Mouse (Mus musculus): ENCODE results near the gene Creb3. TPM values are rescaled to one million over a fixed set of nuclear protein-coding genes. Genes with fewer than 3 reads are reported as not detected.
"Not testable (repeated sequence)": the region's sequence is repeated elsewhere in the genome, so short reads cannot be mapped to it uniquely, and the experiment has no call there.

Gene Creb3
- polyA plus RNA-seq, 1 experiment from 2014 or later, result 20.6 TPM

DNA sequence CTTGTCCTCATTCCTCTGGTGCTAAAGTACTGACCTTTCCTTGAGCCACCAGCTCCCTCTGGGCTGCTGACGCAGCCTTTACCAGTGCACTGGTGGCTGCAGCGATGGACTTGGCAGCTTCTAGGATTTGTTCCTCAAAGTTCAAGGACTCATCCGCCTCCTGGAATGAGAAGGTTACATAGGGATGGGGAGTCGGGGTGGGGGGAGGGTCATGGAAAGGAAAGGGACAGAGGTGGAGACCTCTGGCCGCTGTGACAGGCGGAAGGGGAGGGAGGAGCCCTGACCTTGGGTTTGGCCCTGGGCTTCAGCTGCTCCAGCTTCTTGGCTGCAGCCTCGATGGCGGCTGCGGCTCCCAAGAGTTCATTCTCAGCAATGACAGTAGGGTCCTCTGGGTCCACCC is 28.9 kb upstream of the Creb3 start:
- Histone ChIP-seq H3K36me3 (peaks cover 79% of the 10 kb centered on the region), H3K9me3 (replicated peaks) (no peaks in the 10 kb centered on the region), H3K27ac (no peak overlapping the region), H3K4me3 (replicated peaks) (no peak overlapping the region), H3K4me2 (no peak overlapping the region), H3K27me3 (no peaks in the 10 kb centered on the region), H3K4me1 (replicated peaks) (peaks cover 12% of the 10 kb centered on the region), H3K9ac (no peak overlapping the region)
- ATAC-seq (ENCODE audit: low read depth) (no peak), DNase-seq (no peak)
- WGBS (ENCODE audit: insufficient replicate concordance), result 88% methylated on average over 9 of the region's 9 CpGs

DNA sequence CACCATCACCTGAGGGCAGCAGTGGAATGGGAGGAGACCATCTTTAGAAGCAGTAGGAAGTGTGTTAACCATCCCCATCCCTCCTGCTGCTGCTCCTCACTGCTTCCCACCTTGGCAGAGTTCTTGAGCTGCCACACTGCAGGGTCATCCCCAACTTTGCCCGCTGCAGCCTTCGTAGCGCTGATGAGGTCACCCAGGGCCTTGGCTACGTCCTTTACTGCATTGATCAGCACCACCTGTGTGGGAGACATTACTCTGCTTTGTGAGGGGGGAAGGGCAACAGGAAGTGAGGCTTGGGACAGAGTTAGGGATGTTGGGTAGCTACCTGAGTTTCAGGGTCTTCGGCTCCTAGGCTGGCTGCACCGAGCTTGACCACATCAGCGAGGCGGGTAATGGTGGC is 26.5 kb upstream of the Creb3 start:
- no peak for DNase-seq
- 0 out of 2 replicates have a peak, but pooled peaks cover 4% of the 10 kb centered on the region for H3K4me1 ChIP-seq (replicated peaks)
- no peak overlapping the region for H3K9ac ChIP-seq
- H3K4me3 ChIP-seq (replicated peaks), result no peak overlapping the region
- H3K27me3 ChIP-seq, result no peaks in the 10 kb centered on the region
- WGBS (ENCODE audit: insufficient replicate concordance), result 91% methylated on average over 8 of the region's 8 CpGs
- ATAC-seq (ENCODE audit: low read depth), result no peak
- H3K36me3 ChIP-seq, result peaks cover 100% of the 10 kb centered on the region
- no peak overlapping the region for H3K27ac ChIP-seq
- H3K9me3 ChIP-seq (replicated peaks), result no peaks in the 10 kb centered on the region
- H3K4me2 ChIP-seq, result no peak overlapping the region

DNA sequence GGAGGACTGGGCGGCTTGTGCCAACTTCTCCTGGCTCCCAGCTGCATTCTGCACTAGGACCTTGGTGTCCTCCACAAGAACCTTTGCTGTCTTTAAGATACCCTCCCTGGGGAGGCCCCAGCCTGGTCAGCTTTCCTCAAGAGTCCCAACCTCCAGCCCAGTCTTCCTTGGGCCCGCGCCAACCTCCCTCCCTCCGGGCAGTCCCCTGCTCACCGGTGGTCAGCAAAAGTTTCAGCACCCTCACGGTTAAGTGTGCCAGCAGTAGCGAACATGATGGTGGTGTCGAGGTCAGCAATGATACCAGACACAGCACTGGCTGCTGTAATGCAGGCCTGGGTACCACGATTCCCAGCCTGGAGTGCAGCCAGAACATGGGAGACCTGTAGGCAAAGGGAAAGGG is 26.1 kb upstream of the Creb3 start:
- no peak overlapping the region for H3K27ac ChIP-seq
- no peak overlapping the region for H3K4me3 ChIP-seq (replicated peaks)
- H3K36me3 ChIP-seq, result peaks cover 100% of the 10 kb centered on the region
- H3K9ac ChIP-seq, result no peak overlapping the region
- H3K4me1 ChIP-seq (replicated peaks), result 0 out of 2 replicates have a peak, but pooled peaks cover under 1% of the 10 kb centered on the region
- no peak for ATAC-seq (ENCODE audit: low read depth)
- no peaks in the 10 kb centered on the region for H3K27me3 ChIP-seq
- 89% methylated on average over 9 of the region's 9 CpGs for WGBS (ENCODE audit: insufficient replicate concordance)
- H3K4me2 ChIP-seq, result no peak overlapping the region
- H3K9me3 ChIP-seq (replicated peaks), result no peaks in the 10 kb centered on the region
- DNase-seq, result no peak

DNA sequence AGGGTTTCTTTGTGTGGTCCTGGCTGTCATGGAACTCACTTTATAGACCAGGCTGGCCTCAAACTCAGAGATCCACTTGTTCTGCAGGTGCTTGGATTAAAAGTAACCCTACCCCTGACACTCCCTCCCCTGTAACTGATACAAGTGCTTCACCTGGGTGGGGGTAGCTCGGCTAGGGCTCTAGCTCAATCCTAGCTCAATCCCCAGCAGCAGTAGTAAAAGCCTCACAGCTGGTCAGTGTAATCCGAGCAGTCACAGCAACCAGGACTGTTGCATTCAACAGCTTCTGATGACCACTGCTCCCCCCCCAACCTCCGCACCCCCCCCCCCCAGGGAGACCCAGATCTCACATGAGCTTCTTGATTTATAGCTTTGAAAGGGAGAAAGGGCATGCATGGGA is 20.1 kb upstream of the Creb3 start:
- Histone ChIP-seq H3K9ac (no peak overlapping the region), H3K4me2 (no peak overlapping the region), H3K36me3 (peaks cover 100% of the 10 kb centered on the region), H3K4me1 (replicated peaks) (no peaks in the 10 kb centered on the region), H3K27me3 (no peaks in the 10 kb centered on the region), H3K4me3 (replicated peaks) (no peak overlapping the region), H3K9me3 (replicated peaks) (no peaks in the 10 kb centered on the region), H3K27ac (no peak overlapping the region)
- no peak for ATAC-seq (ENCODE audit: low read depth)
- WGBS (ENCODE audit: insufficient replicate concordance), result 91% methylated on average over 2 of the region's 3 CpGs
- DNase-seq, result no peak

DNA sequence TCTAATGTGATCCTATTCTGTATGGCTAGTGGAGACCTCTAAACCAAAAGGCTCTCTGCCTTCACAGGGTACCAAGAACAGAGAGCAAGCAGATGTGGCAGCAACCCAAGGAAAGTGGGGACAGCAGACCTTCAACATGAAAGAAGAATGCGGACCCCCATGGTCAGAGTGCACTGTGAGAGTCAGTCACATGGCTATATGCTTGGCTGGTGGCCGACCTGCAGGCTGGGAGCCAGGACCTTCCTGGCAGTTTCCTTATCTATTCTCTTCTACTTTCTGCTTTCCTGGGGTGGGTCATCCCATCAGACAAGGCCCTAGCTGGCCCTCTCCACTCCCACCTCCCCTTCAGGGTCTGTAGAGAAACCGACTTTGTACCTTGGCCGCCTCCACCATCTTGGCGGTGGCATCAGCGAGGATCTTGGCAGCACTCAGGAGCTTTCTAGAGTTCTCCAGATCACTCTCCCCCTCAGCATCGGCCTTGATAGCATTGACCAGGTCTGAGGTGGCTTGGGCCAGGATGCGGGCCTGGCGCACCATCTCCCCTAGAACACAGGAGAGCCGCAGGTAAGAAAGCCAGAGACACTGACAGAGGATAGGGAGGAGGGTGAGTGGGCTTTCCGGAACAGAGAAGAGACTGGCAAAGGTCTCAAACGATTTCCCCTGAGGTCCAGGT is 15.6 kb upstream of the Creb3 start:
- DNase-seq (no peak), ATAC-seq (ENCODE audit: low read depth) (no peak)
- H3K27me3 ChIP-seq, result no peaks in the 10 kb centered on the region
- no peak overlapping the region for H3K4me2 ChIP-seq
- no peaks in the 10 kb centered on the region for H3K9me3 ChIP-seq (replicated peaks)
- no peak overlapping the region for H3K4me3 ChIP-seq (replicated peaks)
- no peak overlapping the region for H3K27ac ChIP-seq
- no peak overlapping the region for H3K9ac ChIP-seq
- peaks cover 100% of the 10 kb centered on the region for H3K36me3 ChIP-seq
- 88% methylated on average over 12 of the region's 12 CpGs for WGBS (ENCODE audit: insufficient replicate concordance)
- no peaks in the 10 kb centered on the region for H3K4me1 ChIP-seq (replicated peaks)

DNA sequence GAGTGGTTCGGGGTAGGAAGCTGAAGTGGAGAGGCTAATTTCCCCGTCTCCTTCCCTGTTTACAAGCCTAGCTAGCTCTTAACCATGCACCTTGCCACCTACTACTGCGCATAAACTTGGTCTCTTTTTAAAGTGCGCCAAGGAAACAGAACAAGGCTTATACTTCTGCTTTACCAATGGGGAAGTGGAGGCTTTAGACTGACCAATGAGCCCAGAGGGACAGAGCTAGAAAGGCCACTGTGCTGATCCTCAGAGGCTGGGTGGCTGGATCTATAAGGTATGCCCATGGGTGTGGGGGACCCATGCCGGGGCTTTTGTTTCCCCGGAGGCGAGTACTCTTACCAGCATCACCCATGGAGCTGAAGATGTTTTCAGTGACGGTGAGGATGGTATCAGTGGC is 15.0 kb upstream of the Creb3 start:
- Histone ChIP-seq H3K9ac (no peak overlapping the region), H3K9me3 (replicated peaks) (peaks cover 2% of the 10 kb centered on the region; the same call in 1 of the 2 replicates), H3K4me1 (replicated peaks) (no peaks in the 10 kb centered on the region), H3K36me3 (peaks cover 100% of the 10 kb centered on the region), H3K27me3 (no peaks in the 10 kb centered on the region), H3K27ac (no peak overlapping the region), H3K4me2 (no peak overlapping the region), H3K4me3 (replicated peaks) (no peak overlapping the region)
- DNase-seq, result no peak
- ATAC-seq (ENCODE audit: low read depth), result no peak
- 82% methylated on average over 8 of the region's 8 CpGs for WGBS (ENCODE audit: insufficient replicate concordance)

DNA sequence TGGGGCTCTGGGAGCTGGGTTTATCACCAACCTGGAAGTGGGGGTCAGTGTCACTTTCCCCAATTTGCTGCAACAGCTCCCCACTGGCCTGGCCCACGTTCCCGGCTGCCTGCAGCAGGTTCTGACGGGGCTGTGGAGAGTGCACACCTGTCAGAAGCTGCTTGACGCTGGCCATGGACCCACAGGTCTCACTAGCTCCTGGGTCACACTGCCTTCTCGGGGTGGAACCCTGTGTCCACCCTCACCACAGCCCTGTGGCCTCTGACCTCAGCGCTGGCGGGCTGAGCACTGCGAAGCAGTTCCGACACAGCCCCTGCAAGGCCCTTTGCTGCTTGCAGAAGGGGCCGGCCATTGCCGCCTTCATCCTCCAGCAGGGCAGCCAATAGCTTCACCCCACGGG is 13.1 kb upstream of the Creb3 start:
- H3K4me1 ChIP-seq (replicated peaks), result no peaks in the 10 kb centered on the region
- H3K4me2 ChIP-seq, result no peak overlapping the region
- 92% methylated on average over 12 of the region's 12 CpGs for WGBS (ENCODE audit: insufficient replicate concordance)
- ATAC-seq (ENCODE audit: low read depth), result no peak
- no peak overlapping the region for H3K27ac ChIP-seq
- no peak overlapping the region for H3K9ac ChIP-seq
- H3K27me3 ChIP-seq, result no peaks in the 10 kb centered on the region
- H3K9me3 ChIP-seq (replicated peaks), result peaks cover 5% of the 10 kb centered on the region
- no peak for DNase-seq
- H3K36me3 ChIP-seq, result peaks cover 100% of the 10 kb centered on the region
- no peak overlapping the region for H3K4me3 ChIP-seq (replicated peaks)

DNA sequence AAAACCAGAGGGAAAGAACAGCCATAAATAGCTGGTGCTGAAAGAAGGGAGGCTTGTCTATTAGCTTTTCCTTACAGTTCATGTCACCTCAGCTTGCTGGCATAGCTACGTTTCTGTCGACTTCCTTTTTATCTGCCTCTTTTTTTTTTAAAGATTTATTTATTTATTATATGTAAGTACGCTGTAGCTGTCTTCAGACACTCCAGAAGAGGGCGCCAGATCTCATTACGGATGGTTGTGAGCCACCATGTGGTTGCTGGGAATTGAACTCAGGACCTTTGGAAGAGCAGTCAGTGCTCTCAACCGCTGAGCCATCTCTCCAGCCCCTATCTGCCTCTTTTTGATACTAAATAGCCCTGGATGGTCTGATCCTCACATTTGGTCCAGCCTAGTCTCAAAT is 10.3 kb upstream of the Creb3 start:
- H3K4me2 ChIP-seq; H3K27ac ChIP-seq; ATAC-seq (ENCODE audit: low read depth); H3K4me3 ChIP-seq (replicated peaks); H3K4me1 ChIP-seq (replicated peaks); H3K27me3 ChIP-seq; DNase-seq; H3K9me3 ChIP-seq (replicated peaks); H3K9ac ChIP-seq: not testable (repeated sequence)
- peaks cover 100% of the 10 kb centered on the region for H3K36me3 ChIP-seq
- 81% methylated on average over 6 of the region's 6 CpGs for WGBS (ENCODE audit: insufficient replicate concordance)

DNA sequence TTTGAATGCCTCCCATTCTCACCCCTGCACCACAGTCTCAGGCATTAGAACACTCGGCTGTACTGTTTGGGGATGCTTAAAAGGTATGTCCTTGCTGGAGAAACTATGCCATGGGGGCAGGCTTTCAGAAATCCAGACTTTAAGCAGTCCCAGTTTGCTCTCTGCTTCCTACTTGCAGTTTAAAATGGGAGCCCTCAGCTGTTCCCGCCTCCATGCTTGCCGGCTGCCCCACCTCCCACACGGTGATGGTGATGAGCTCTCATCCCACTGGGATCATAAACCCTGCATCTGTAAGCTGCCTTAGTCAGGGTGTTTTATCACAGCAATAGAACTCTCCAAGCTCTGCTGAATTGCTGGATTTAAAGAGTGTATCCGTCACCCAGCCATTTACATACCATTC is 9.7 kb upstream of the Creb3 start:
- H3K4me3 ChIP-seq (replicated peaks), result no peak overlapping the region
- H3K36me3 ChIP-seq, result peaks cover 100% of the 10 kb centered on the region
- 94% methylated on average over 5 of the region's 5 CpGs for WGBS (ENCODE audit: insufficient replicate concordance)
- no peak overlapping the region for H3K9ac ChIP-seq
- H3K4me1 ChIP-seq (replicated peaks), result peaks cover 10% of the 10 kb centered on the region
- DNase-seq, result no peak
- H3K27me3 ChIP-seq, result no peaks in the 10 kb centered on the region
- no peak overlapping the region for H3K27ac ChIP-seq
- H3K4me2 ChIP-seq, result no peak overlapping the region
- peaks cover 5% of the 10 kb centered on the region for H3K9me3 ChIP-seq (replicated peaks)
- ATAC-seq (ENCODE audit: low read depth), result no peak

DNA sequence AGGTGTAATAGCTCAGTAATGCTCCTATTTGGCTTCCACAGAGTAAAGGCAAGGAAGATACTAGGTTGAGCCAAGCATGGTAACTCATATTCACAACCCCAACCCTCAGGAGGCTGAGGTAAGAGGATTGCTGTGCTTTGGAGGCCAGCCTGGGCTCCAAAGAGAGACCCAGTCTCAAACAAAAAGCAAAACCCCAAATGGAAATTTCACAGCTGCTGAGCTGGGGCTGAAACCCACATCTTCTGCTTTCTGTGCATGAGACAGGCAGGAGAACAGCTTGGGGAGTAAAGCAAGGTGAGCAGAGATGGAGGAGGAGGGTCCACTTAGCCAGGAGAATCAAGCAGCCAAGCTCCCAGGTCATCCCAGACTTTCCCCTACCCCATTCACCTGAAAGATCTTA is 8.2 kb upstream of the Creb3 start:
- Histone ChIP-seq H3K9me3 (replicated peaks) (peaks cover 5% of the 10 kb centered on the region), H3K4me1 (replicated peaks) (peaks cover 24% of the 10 kb centered on the region), H3K4me3 (replicated peaks) (no peak overlapping the region), H3K9ac (no peak overlapping the region), H3K36me3 (peaks cover 91% of the 10 kb centered on the region), H3K27me3 (no peaks in the 10 kb centered on the region), H3K27ac (0 out of 2 replicates have a peak overlapping the region, but pooled peaks have one; percentile 6), H3K4me2 (no peak overlapping the region)
- ATAC-seq (ENCODE audit: low read depth) (no peak), DNase-seq (no peak)

DNA sequence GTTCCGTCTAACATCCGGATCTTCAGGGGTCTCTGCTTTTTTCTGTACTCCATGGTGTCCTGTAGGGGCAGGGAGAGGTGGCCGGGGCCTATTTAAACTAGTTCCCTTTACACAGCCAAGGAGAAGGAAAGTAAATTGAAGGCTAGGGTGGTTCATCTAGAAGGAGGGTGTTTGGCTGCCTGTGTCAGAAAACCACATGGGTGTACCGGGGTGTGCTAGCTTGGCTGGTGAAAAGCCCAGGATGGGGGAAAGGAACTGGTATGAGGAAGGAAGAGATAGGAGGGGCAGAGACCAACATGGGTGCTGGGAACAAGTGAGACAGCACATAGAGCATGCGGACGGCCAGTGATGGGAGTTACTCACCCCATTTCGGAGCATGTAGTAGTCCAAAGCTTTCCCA is 6.2 kb upstream of the Creb3 start:
- Histone ChIP-seq H3K9ac (no peak overlapping the region), H3K4me1 (replicated peaks) (peaks cover 45% of the 10 kb centered on the region), H3K9me3 (replicated peaks) (peaks cover 5% of the 10 kb centered on the region), H3K27me3 (no peaks in the 10 kb centered on the region), H3K4me3 (replicated peaks) (no peak overlapping the region), H3K4me2 (no peak overlapping the region), H3K27ac (0 out of 2 replicates have a peak overlapping the region, but pooled peaks have one; percentile 43), H3K36me3 (peaks cover 70% of the 10 kb centered on the region)
- 82% methylated on average over 7 of the region's 7 CpGs for WGBS (ENCODE audit: insufficient replicate concordance)
- DNase-seq (no peak), ATAC-seq (ENCODE audit: low read depth) (no peak)

DNA sequence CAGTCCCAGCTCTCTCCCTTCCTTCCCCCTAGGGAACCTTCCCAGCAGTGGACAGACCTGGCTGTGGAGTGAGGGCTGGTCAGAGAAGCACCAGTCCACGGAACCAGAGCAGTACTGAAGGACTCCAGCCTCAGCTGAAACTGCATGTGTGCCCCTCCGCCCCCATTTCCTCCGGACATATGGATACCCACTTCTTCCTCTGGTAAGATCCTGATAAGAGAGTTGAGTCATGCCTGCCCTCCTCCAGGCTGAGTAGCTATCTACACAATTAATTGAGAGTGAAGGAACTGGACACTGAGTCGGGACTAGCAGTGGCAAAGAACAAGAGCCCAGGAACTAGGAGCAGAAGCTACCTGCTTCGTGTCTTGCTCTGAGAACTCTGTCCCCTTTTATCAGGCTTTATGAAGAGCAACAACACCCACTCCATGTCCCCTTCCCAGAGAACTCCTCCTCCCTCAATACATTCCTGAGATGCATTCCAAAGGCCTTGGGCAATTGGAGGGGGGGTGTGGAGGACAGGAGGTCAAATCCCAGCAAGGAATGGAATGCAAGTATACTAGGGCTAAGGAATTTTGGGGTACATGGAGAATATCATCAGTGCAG is 4.0 kb upstream of the Creb3 start:
- no peaks in the 10 kb centered on the region for H3K9me3 ChIP-seq (replicated peaks)
- H3K36me3 ChIP-seq, result peaks cover 48% of the 10 kb centered on the region
- H3K4me2 ChIP-seq, result peak overlapping the region; percentile 89
- peak overlapping the region; percentile 72 for H3K4me3 ChIP-seq (replicated peaks)
- no peak for ATAC-seq (ENCODE audit: low read depth)
- 9% methylated on average over 5 of the region's 5 CpGs for whole genome bisulfite sequencing (ENCODE audit: insufficient replicate concordance)
- no peaks in the 10 kb centered on the region for H3K27me3 ChIP-seq
- H3K9ac ChIP-seq, result peak overlapping the region; percentile 89
- DNase-seq, result peak; percentile 36
- H3K27ac ChIP-seq, result peak overlapping the region; percentile 99
- H3K4me1 ChIP-seq (replicated peaks), result peaks cover 52% of the 10 kb centered on the region

Data from liver, embryonic 13.5 days (tissue).